Mouse (Mus musculus): ENCODE results near the gene Gabbr1. TPM values are rescaled to one million over a fixed set of nuclear protein-coding genes. Genes with fewer than 3 reads are reported as not detected.

Gene Gabbr1
- total RNA-seq, 2 experiments from 2014 or later: 5.7 to 12.4 TPM

DNA sequence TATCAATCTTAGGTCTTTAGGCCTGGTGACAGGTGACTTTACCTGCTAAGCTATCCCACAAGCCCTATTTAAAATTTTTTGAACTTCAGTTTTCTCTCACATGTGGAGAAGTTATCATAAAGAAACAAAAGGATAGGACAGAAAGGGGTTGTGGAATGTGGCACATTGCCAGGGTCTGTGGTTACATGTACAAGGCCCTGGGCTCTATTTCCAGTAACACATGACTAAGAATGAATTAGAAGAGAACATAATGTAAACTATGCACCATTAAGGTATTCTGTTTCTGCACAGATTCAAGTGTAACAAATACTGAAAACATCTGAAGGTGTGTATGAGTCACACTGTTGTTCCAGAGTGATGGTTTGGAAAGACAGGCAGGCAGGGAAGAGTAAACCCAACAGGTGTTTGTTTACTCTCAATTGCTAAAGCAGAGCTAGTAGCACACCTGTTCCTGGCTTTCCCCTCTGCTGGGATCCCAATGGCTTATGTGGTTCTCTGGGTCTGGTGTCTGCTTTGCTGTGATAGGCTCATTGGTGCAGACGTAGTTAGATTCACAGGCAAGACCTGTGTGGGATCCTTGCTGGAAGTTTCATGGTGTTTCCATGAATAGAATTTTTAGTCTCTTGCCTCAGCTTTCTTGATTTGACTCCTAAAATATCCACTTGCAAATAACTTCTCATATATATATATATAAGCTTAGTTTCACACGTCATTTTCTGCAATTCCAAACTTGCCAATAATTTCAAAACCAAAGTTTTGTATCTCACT, 6.5 kb upstream of the Gabbr1 start:
- ATAC-seq (ENCODE audit: poor library complexity, severe bottlenecking): no peak

- peak; percentile 62 for ATAC-seq (ENCODE audit: poor library complexity, severe bottlenecking)
These were observed 1.0 kb upstream of the Gabbr1 start for GRCm38 (mm10) chr17:37044651-37045244.

GRCm38 (mm10) chr17:37046312-37047112, 746 bp downstream of the Gabbr1 start:
- ATAC-seq (ENCODE audit: poor library complexity, severe bottlenecking): peak; percentile 10

GRCm38 (mm10) chr17:37047332-37047976, 1.7 kb downstream of the Gabbr1 start:
- no peak for ATAC-seq (ENCODE audit: poor library complexity, severe bottlenecking)

GRCm38 (mm10) chr17:37047981-37048380, 2.2 kb downstream of the Gabbr1 start:
- no peak for ATAC-seq (ENCODE audit: poor library complexity, severe bottlenecking)

DNA sequence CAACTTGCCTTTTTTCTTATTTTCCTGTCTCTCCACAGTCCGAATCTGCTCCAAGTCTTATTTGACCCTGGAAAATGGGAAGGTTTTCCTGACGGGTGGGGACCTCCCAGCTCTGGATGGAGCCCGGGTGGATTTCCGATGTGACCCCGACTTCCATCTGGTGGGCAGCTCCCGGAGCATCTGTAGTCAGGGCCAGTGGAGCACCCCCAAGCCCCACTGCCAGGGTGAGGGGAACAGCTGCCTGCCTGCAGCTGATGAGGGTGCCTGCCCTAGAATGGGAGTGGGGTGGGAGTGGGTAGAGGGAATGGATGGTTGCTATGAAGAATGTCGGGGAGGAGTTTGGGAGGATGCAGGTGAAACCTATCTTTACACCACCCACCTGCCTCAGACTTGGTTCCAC, 2.6 kb downstream of the Gabbr1 start:
- no peak for ATAC-seq (ENCODE audit: poor library complexity, severe bottlenecking)

DNA sequence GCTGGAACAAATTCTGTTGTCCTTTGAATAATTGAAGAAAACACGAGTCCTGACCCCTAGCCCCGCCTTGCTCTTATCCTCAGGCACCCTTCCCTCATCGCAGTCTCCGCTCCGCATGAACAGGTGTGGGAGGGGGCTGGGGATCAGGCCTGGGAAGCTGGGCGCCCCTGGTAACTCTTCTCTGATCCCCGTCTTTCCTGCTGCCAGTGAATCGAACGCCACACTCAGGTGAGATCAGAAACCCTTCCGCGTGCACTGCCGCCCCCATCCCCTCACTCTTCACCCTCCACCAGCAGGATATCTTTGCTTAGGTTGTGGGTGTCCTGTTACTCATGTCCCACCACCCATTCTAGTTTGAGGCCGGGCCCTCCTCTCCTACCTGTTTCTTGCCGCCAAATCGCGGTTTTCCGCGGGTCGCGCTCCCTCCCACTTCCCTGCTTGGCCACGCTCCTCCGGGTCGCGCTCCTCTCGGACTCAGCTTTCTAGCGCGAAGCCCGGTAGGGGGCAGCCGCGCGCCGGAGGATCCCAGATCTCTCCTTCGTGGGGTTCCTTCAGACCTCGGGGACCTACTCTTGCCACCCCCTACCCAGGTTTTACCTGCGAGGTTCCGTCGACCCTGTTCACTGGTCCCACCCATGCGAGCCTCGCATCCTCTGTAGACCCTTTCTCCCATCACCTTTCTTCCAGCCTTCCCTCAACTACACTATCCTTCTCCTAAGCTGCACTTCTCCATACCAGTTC, 4.0 kb downstream of the Gabbr1 start:
- 0 out of 2 replicates have a peak, but pooled peaks have one; percentile 23 for ATAC-seq (ENCODE audit: poor library complexity, severe bottlenecking)

GRCm38 (mm10) chr17:37050399-37050798, 4.6 kb downstream of the Gabbr1 start:
- ATAC-seq (ENCODE audit: poor library complexity, severe bottlenecking): peak; percentile 36

GRCm38 (mm10) chr17:37050876-37051275, 5.1 kb downstream of the Gabbr1 start:
- ATAC-seq (ENCODE audit: poor library complexity, severe bottlenecking): no peak

DNA sequence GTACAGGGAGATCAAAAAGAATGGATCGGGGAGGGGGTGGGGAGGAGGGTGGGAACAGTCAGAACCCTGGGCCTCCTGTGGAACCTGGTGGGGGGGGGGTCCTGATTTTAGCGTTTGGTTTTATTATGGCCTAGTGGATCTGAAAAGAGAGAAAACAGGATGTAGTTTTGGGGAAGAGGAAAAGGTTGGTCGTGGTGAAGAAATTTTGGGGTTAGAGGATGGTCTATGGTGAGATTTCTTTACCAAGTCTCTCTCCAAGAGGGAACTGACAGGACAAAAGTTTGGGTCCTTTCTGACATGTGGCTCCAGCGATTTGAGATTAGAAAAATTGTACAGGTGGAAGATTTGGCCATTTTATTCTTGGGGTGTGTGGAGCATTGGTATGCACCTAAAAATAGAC, 6.0 kb downstream of the Gabbr1 start:
- peak; percentile 46 for ATAC-seq (ENCODE audit: poor library complexity, severe bottlenecking)

- ATAC-seq (ENCODE audit: poor library complexity, severe bottlenecking): no peak
These were observed 11.2 kb downstream of the Gabbr1 start for GRCm38 (mm10) chr17:37056957-37057356.

GRCm38 (mm10) chr17:37061435-37061834, 15.7 kb downstream of the Gabbr1 start:
- ATAC-seq (ENCODE audit: poor library complexity, severe bottlenecking): no peak

- no peak for ATAC-seq (ENCODE audit: poor library complexity, severe bottlenecking)
These were observed 16.4 kb downstream of the Gabbr1 start for GRCm38 (mm10) chr17:37062101-37062641.

DNA sequence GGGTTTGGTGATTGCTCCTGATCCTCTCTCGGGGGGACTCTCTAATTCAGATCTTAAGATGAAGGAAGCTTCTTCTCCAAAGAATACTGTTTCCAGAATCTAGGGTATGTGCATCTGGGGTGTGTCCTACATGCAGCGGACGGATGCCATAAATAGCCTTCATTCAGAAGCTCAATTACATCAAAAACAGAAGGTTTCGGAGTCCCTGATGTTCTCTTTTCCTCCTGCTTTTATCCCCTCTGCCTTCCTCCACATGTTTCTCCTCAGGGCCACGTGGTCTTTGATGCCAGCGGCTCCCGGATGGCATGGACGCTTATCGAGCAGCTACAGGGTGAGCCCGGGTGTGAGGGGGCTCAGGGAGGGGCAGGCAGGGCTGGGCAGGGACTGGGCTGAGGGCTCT, 17.3 kb downstream of the Gabbr1 start:
- ATAC-seq (ENCODE audit: poor library complexity, severe bottlenecking): no peak

DNA sequence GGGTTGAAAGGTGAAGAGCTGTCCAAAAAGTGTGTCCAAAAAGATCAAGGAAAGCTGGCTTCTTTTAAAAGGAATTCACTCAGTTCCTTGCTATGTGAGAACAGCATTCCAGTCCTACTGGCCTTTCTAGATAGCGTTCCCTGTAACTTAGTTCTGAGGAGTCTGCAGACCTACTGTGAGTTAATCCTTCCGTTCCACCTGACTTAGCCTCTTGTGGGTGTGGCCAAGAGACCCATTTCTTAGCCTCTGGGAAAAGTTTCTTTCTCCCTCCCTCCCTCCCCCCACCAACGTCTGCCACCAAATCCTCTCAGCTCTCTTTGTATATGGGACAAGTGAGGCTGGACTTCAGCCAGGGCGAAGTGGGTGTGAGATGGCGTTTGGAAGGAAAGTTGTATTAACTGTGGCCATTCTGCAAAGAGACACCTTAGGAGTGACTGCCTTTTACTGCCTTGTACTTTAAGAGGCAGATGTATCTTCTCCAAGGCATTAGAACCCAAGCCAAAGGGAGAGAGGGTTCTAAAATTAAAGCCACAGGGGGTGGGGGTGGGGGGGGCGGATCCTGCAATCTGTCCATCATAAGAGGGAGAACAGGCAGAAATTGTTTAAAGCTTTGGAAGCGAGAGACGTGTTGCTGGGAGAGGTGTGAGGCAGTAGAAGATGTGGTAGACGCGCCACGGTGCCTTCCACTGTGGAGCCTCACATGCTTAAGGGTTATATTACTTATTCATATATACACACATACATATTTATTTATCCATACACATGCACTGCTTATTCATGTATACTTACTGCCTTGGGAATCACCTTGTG, 18.1 kb downstream of the Gabbr1 start:
- no peak for ATAC-seq (ENCODE audit: poor library complexity, severe bottlenecking)

DNA sequence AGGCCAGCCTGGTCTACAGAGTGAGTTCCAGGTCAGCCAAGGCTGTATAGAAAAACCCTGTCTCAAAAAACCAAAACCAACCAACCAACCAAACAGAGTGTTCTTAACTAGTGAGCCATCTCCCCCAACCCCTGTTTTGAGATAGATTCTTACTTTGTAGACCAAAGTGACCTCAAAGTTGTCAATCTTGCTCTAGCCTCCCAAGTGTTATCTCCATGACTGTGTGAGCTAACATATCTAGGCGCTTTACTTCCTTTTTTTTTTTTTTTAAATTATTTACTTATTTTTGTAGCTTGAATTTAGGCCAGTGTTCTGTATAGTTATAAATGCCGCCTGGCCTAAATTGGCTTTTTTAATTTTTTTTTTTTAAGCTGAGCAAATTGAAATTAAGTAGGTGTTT, 20.2 kb downstream of the Gabbr1 start:
- ATAC-seq (ENCODE audit: poor library complexity, severe bottlenecking): no peak

GRCm38 (mm10) chr17:37067861-37068260, 22.1 kb downstream of the Gabbr1 start:
- ATAC-seq (ENCODE audit: poor library complexity, severe bottlenecking): no peak

DNA sequence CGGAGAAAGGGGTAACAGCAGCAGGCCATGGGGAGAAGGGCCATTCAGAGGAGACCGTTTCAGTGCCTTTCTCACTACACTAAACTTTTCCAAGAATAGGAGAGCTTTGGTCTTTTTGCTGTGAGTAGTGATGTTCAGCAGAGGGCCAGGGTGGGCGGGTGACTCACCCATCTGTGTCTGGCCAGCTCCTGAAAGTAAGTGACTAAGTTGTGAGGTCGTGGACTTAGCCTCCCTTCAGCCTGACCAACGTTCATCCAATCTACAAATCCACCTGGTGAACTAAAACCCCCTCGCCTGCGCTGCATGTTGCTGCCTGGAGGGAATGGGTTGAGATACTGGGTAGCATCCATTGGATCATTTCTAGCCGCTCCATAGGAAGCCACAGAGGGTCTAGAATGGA, 24.4 kb downstream of the Gabbr1 start:
- no peak for ATAC-seq (ENCODE audit: poor library complexity, severe bottlenecking)

DNA sequence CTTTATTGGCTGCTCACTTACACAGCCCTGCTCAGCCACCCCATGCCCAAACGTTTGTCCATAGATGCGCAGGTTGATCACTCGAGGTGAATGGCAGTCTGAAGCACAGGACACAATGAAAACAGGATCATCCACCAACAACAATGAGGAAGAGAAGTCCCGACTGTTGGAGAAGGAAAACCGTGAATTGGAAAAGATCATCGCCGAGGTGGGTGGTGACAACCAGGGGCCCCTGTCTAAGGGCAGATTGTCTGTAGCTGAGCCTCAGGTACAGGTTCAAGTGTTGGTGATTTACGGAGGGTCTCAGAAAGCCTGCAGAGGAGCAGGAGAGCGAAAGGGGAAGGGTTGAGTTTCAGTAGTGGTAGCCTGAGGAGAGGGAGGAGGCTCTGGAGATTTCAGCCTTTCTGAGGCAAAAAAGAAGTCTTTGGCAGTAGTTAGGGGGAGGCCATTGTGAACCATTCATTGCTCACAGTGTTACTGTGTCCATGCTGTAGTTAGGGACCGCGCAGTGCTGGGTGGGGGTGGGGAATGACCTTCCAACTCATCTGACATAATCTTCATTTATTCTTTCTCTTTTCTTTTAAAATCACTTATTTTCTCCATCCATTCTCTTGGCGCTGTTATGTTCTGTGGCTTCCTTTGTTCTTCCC, 26.4 kb downstream of the Gabbr1 start:
- no peak for ATAC-seq (ENCODE audit: poor library complexity, severe bottlenecking)

Data from megakaryocyte, adult 5-6 weeks (primary cell).